Mouse (Mus musculus) embryonic facial prominence, embryonic 10.5 days (tissue): ENCODE data around the gene Ints14. TPM values are rescaled to one million over a fixed set of nuclear protein-coding genes. Genes with fewer than 3 reads are reported as not detected.
A peak's percentile ranks its signal among the peaks of the same experiment; 100 is the strongest.
"Not testable (repeated sequence)": the region's sequence is repeated elsewhere in the genome, so short reads cannot be mapped to it uniquely, and the experiment has no call there.

Source experiments
- DNase-seq: peaks from one replicate; pipeline ENCODE4 v3.0.0-alpha.2; 2017; ENCODE audit warnings: low spot score
- H3K27ac ChIP-seq: fragments of 300-500 bp; sonication (generic); replicated peaks from 2 replicates; pipeline ENCODE4 v1.5.1; 2016; ENCODE audit warnings: mild to moderate bottlenecking
- H3K27me3 ChIP-seq: fragments of 300-500 bp; sonication (generic); replicated peaks from 2 replicates; pipeline ENCODE4 v1.6.1; 2016; ENCODE audit warnings: low read depth, mild to moderate bottlenecking; ENCODE audit not compliant: poor library complexity, severe bottlenecking
- H3K36me3 ChIP-seq: fragments of 300-500 bp; sonication (generic); replicated peaks from 2 replicates; pipeline ENCODE4 v1.6.1; 2016; ENCODE audit warnings: mild to moderate bottlenecking, moderate library complexity
- H3K4me1 ChIP-seq: fragments of 300-500 bp; sonication (generic); 2 replicates; pipeline ENCODE4 v1.6.1; 2016
- H3K4me3 ChIP-seq: fragments of 300-500 bp; sonication (generic); 2 replicates; pipeline ENCODE4 v1.5.1; 2016; ENCODE audit warnings: mild to moderate bottlenecking, moderate library complexity
- H3K9me3 ChIP-seq: fragments of 300-500 bp; sonication (generic); 2 replicates; pipeline ENCODE4 v1.6.1; 2016; ENCODE audit warnings: mild to moderate bottlenecking
- WGBS: fragments of 180-500 bp; shearing (Covaris S2); methylation state at CpG from one replicate; pipeline ENCODE4 v1.1.7; 2016; 5-methylcytosine and 5-hydroxymethylcytosine counted together
- microRNA-seq: library from miRNA; unstranded; fragments of <30 nt; microRNA quantifications from one replicate; pipeline ENCODE4, GENCODE M21; 2017
- polyA plus RNA-seq: library from polyadenylated mRNA; unstranded; fragments of >200 nt; fragmentation: Nextera tagmentation; extraction: Ambion mirVana; gene quantifications from 2 replicates; pipeline ENCODE4 v1.2.1, GENCODE M21; 2016

The Ints14 gene
- polyA plus RNA-seq, 1 experiment from 2014 or later, result 67.3 TPM

DNA sequence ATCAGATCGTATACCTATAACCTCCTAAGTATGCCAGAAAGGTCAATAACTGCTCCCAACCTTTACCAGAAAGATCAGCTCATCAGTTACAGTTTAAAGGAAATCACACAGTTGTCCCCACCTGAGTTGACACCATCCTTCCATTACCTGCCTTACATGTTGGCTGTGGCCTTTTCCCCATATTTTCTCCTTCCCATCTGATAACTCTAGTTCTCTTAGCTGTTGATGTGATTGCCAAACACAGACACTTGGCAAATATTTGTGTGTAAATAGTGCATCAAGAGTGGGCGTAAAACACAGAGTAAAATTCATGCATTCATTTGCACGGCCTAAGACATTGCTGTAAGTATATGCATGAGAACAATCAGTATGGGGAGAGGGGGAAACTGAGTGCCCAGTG is 62.7 kb downstream of the Ints14 start:
- WGBS, result 94% methylated on average over 3 of the region's 3 CpGs
- peaks cover 8% of the 10 kb centered on the region for H3K27me3 ChIP-seq
- no peaks in the 10 kb centered on the region for H3K9me3 ChIP-seq
- H3K4me1 ChIP-seq, result peaks cover 34% of the 10 kb centered on the region
- no peak overlapping the region for H3K4me3 ChIP-seq
- no peaks in the 10 kb centered on the region for H3K36me3 ChIP-seq
- DNase-seq, result no peak
- no peak overlapping the region for H3K27ac ChIP-seq

DNA sequence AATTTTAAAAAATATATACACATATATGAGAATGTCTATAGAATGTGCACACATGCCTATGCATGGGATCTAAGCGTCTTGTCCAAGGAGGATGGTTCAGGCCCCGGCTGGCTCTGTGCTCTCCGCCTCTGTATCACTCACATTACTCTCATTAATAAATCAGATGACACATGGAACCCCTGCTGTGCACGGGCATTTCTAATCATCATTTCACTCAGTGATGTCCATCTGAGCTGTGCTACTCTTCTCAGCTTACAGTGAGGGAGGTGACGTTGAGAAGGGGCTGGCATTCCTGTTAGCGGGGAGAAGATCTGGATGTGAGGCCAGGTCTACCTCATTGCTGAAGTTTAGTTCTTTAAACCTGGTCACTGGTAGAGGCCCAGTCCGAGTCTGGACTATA is 66.5 kb downstream of the Ints14 start:
- Histone ChIP-seq H3K9me3 (no peaks in the 10 kb centered on the region), H3K36me3 (no peaks in the 10 kb centered on the region), H3K4me3 (no peak overlapping the region), H3K27me3 (peaks cover 8% of the 10 kb centered on the region), H3K27ac (no peak overlapping the region), H3K4me1 (peaks cover 11% of the 10 kb centered on the region)
- DNase-seq, result no peak
- 83% methylated on average over 7 of the region's 7 CpGs for WGBS

GRCm38 (mm10) chr9:65028313-65028712 is 67.6 kb downstream of the Ints14 start:
- no peaks in the 10 kb centered on the region for H3K36me3 ChIP-seq
- WGBS, result 87% methylated on average over 5 of the region's 5 CpGs

GRCm38 (mm10) chr9:65031355-65031754 is 70.7 kb downstream of the Ints14 start:
- 68% methylated on average over 5 of the region's 5 CpGs for WGBS
- not testable (repeated sequence) for DNase-seq, H3K9me3 ChIP-seq, H3K27ac ChIP-seq, H3K4me3 ChIP-seq, H3K27me3 ChIP-seq, H3K36me3 ChIP-seq
- peaks cover 20% of the 10 kb centered on the region for H3K4me1 ChIP-seq

More at GRCm38 (mm10) chr9:65028313-65028712, 67.6 kb downstream of the Ints14 start:
- no peak for DNase-seq
- Histone ChIP-seq H3K27ac (no peak overlapping the region), H3K9me3 (no peaks in the 10 kb centered on the region), H3K4me3 (no peak overlapping the region), H3K27me3 (no peaks in the 10 kb centered on the region), H3K4me1 (peaks cover 13% of the 10 kb centered on the region)

DNA sequence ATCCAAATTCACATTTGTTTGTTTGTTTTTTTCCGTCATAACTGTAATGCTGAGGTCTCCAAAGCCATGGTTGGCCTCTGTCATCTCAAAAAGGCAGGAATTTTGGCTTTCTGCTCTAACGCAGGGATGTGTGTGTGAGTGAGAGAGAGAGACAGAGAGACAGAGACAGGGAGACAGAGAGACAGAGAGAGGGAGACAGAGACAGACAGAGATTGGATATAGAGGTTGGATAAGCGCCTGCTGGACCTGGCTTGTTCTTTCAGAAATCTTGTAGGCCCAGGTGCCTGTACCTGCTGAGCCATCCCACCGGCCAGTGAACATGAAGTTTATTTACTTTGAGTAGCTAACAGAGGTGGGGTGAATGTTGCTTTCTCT is 71.2 kb downstream of the Ints14 start:
- H3K27ac ChIP-seq, result peak overlapping the region; percentile 96; the same call in 1 of the 2 replicates
- peak overlapping the region; percentile 96 for H3K4me3 ChIP-seq
- H3K9me3 ChIP-seq, result no peaks in the 10 kb centered on the region
- WGBS, result 33% methylated on average over 4 of the region's 4 CpGs
- H3K4me1 ChIP-seq, result peaks cover 20% of the 10 kb centered on the region
- peaks cover 14% of the 10 kb centered on the region for H3K36me3 ChIP-seq
- H3K27me3 ChIP-seq, result no peaks in the 10 kb centered on the region
- no peak for DNase-seq

- H3K9me3 ChIP-seq, result no peaks in the 10 kb centered on the region
- peaks cover 20% of the 10 kb centered on the region for H3K36me3 ChIP-seq
- WGBS, result under 1% methylated on average over 85 of the region's 85 CpGs
- peak within 1 kb of the TSS; percentile 96 for H3K4me3 ChIP-seq
- H3K4me1 ChIP-seq, result peaks cover 20% of the 10 kb centered on the region
- peak; percentile 94 for DNase-seq
- H3K27me3 ChIP-seq, result no peaks in the 10 kb centered on the region
- peak within 1 kb of the TSS; percentile 96 for H3K27ac ChIP-seq
Observed at GRCm38 (mm10) chr9:65032269-65033108, 71.8 kb downstream of the Ints14 start, which contains the start of gene Dpp8. TSS of gene Dpp8 (plus strand) at chr9:65032414.

DNA sequence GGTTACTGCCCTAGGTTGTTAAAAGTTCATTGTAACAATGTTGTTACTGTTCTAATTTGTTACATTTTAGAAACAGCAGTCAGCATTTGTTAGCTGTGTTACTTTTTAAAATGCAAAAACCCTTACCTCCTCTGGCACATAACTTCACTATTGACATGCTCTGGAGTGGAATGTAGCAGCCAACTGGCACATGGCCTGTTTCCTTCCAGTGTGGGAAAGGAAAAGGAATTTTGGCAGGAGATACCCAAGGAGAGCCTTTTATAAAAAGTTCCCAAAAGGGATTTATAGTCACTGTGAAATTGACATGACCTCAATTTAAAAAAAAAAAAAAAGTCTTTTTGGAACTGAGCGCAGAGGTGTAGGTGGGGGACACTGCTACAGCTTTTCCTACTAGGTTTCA is 75.8 kb downstream of the Ints14 start:
- DNase-seq, result no peak
- no peaks in the 10 kb centered on the region for H3K9me3 ChIP-seq
- H3K4me1 ChIP-seq, result peaks cover 17% of the 10 kb centered on the region
- WGBS, result 96% methylated on average over 1 of the region's 1 CpGs
- no peak overlapping the region for H3K4me3 ChIP-seq
- H3K36me3 ChIP-seq, result peaks cover 59% of the 10 kb centered on the region
- no peak overlapping the region for H3K27ac ChIP-seq
- H3K27me3 ChIP-seq, result no peaks in the 10 kb centered on the region

Small RNAs within 50 kb of the gene (microRNA-seq; reads per million reads assigned to microRNA genes)
- gene Gm25640, result not detected

Other genes starting within 250 kb of the Ints14 start
- gene Rab11a, start 223.1 kb upstream of the Ints14 start, polyA plus RNA-seq, result 247 and 254 TPM in 2 replicates
- 8.6 TPM in 2 replicates for gene Dennd4a, start 149.6 kb upstream of the Ints14 start, polyA plus RNA-seq
- gene Slc24a1, start 9.3 kb upstream of the Ints14 start, polyA plus RNA-seq, result 0.02 and 0.04 TPM in 2 replicates
- gene Hacd3, start 60.8 kb downstream of the Ints14 start, polyA plus RNA-seq, result 104 and 105 TPM in 2 replicates
- 37.8 and 37.9 TPM in 2 replicates for gene Dpp8, start 71.5 kb downstream of the Ints14 start, polyA plus RNA-seq
- 9.7 and 11.5 TPM in 2 replicates for gene Igdcc4, start 140.6 kb downstream of the Ints14 start, polyA plus RNA-seq
- gene Igdcc3, start 180.3 kb downstream of the Ints14 start, polyA plus RNA-seq, result 167 and 281 TPM in 2 replicates
- gene Parp16, start 234.4 kb downstream of the Ints14 start, polyA plus RNA-seq, result 8.2 and 8.3 TPM in 2 replicates